Mouse (Mus musculus) embryonic facial prominence, embryonic 15.5 days (tissue): ENCODE results near the gene D11Wsu47e. TPM values are rescaled to one million over a fixed set of nuclear protein-coding genes. Genes with fewer than 3 reads are reported as not detected.

Experiments
- ATAC-seq: fragments of 200-750 bp; cut with Nextera tagmentation; 2 replicates; pipeline ENCODE4 v1.8.0; 2017; ENCODE audit warnings: low read depth, moderate TSS enrichment; ENCODE audit not compliant: insufficient number of reproducible peaks, low FRiP score, low TSS enrichment
- H3K27ac ChIP-seq: fragments of 300-500 bp; sonication (generic); replicated peaks from 2 replicates; pipeline ENCODE4 v1.5.1; 2015; ENCODE audit warnings: mild to moderate bottlenecking, inconsistent platforms
- H3K27me3 ChIP-seq: fragments of 300-500 bp; sonication (generic); 2 replicates; pipeline ENCODE4 v1.6.1; 2015; ENCODE audit warnings: inconsistent platforms
- H3K36me3 ChIP-seq: fragments of 300-500 bp; sonication (generic); 2 replicates; pipeline ENCODE4 v1.6.1; 2015; ENCODE audit warnings: mild to moderate bottlenecking, inconsistent platforms
- H3K4me1 ChIP-seq: fragments of 300-500 bp; sonication (generic); 2 replicates; pipeline ENCODE4 v1.6.1; 2015; ENCODE audit warnings: inconsistent platforms
- H3K4me2 ChIP-seq: fragments of 300-500 bp; sonication (generic); replicated peaks from 2 replicates; pipeline ENCODE4 v1.6.1; 2015; ENCODE audit warnings: mild to moderate bottlenecking, inconsistent platforms
- H3K4me3 ChIP-seq: fragments of 300-500 bp; sonication (generic); replicated peaks from 2 replicates; pipeline ENCODE4 v1.5.1; 2015; ENCODE audit warnings: mild to moderate bottlenecking, inconsistent platforms
- H3K9ac ChIP-seq: fragments of 300-500 bp; sonication (generic); 2 replicates; pipeline ENCODE4 v1.6.1; 2015; ENCODE audit warnings: inconsistent platforms
- H3K9me3 ChIP-seq: fragments of 300-500 bp; sonication (generic); replicated peaks from 2 replicates; pipeline ENCODE4 v1.6.1; 2016; ENCODE audit warnings: inconsistent platforms
- WGBS: fragments of 180-500 bp; shearing (Covaris S2); methylation state at CpG from one replicate; pipeline ENCODE4 v1.1.7; 2015; 5-methylcytosine and 5-hydroxymethylcytosine counted together
- polyA plus RNA-seq: library from polyadenylated mRNA; unstranded; fragments of >200 nt; fragmentation: Nextera tagmentation; extraction: Ambion mirVana; gene quantifications from 2 replicates; pipeline ENCODE4 v1.2.1, GENCODE M21; 2015

D11Wsu47e gene
- polyA plus RNA-seq, 1 experiment from 2014 or later, result 19.6 TPM

- WGBS, result 67% methylated on average over 4 of the region's 4 CpGs
- no peak overlapping the region for H3K4me2 ChIP-seq
- peak overlapping the region; percentile 48; the same call in 1 of the 2 replicates for H3K27ac ChIP-seq
- peaks cover 41% of the 10 kb centered on the region for H3K36me3 ChIP-seq
- ATAC-seq, result no peak
- H3K4me3 ChIP-seq, result no peak overlapping the region
- no peaks in the 10 kb centered on the region for H3K27me3 ChIP-seq
- H3K9me3 ChIP-seq, result no peaks in the 10 kb centered on the region
- peaks cover 67% of the 10 kb centered on the region for H3K4me1 ChIP-seq
- H3K9ac ChIP-seq, result no peak overlapping the region
Observed at GRCm38 (mm10) chr11:113725235-113726048, 41.2 kb downstream of the D11Wsu47e start.

DNA sequence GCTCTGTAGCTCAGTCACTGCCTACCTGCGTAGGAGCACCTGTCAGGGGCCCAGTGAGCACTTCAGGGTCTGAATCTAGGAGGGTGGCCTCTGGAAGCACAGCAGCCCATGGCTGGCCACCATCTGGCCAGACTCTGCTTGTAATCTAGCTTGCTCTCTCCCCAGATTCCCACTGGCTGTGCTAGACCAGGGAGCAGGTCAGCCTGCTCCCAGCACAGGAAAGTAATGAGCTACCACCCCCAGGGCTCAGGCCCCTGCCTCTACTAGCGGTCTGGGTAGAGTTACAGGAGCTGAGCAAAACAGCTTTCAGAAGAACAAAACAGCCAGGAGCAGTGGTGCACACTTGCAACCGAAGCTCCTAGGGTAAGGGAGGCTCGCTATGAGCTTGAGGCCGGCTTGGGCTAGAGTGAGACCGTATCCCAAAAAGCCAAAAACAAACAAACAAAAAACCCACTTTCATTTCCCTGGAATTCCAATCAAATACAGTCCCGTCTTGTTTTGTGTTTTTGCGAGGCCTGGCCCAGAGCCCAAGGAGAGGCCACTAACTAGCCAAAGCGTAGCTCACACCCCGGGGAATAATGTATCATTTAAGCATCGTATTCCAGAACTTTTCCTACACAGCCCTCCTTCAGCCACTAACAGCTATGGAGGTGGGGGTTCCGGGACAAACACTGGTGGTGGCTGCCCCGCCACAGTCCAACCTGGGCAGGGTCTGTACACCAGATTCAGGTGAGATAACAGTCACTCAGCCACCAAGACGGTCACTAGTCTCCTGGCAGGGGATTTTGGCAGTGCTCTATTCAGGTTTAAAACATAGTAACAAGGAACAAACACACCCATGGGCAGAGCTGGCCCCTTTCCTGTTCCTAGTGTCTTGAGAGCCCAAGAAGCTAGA, 43.0 kb downstream of the D11Wsu47e start:
- H3K4me1 ChIP-seq, result peaks cover 84% of the 10 kb centered on the region
- peak overlapping the region; percentile 80 for H3K27ac ChIP-seq
- peaks cover 41% of the 10 kb centered on the region for H3K36me3 ChIP-seq
- H3K4me2 ChIP-seq, result no peak overlapping the region
- 51% methylated on average over 14 of the region's 14 CpGs for WGBS
- H3K4me3 ChIP-seq, result no peak overlapping the region
- no peak overlapping the region for H3K9ac ChIP-seq
- ATAC-seq, result no peak
- no peaks in the 10 kb centered on the region for H3K27me3 ChIP-seq
- H3K9me3 ChIP-seq, result no peaks in the 10 kb centered on the region

DNA sequence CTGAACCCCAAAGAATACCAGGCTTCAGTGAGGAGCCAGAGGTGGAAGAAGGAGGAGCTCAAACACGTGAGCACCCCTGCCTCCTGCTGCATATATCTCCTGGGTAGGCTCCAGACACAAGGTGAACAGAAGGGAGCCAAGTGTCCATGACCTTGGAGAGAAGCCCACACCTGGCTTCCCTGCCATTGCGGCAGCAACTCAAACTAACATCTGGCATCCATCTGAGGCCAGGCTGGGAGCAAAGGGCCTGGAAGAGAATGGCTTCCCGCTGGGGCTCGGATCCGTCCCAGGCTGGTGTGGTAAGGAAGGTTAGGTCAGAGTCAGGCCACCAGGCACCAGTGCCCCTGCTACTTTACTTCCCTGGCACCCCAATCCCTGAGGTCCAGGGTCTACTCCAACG, 43.8 kb downstream of the D11Wsu47e start:
- Histone ChIP-seq H3K27ac (peak overlapping the region; percentile 80), H3K36me3 (peaks cover 41% of the 10 kb centered on the region), H3K4me1 (peaks cover 85% of the 10 kb centered on the region), H3K9ac (no peak overlapping the region), H3K27me3 (no peaks in the 10 kb centered on the region), H3K4me3 (no peak overlapping the region), H3K4me2 (no peak overlapping the region), H3K9me3 (no peaks in the 10 kb centered on the region)
- no peak for ATAC-seq
- WGBS, result 33% methylated on average over 6 of the region's 6 CpGs

GRCm38 (mm10) chr11:113729239-113729638, 45.0 kb downstream of the D11Wsu47e start:
- Histone ChIP-seq H3K36me3 (peaks cover 41% of the 10 kb centered on the region), H3K4me1 (peaks cover 95% of the 10 kb centered on the region), H3K27me3 (no peaks in the 10 kb centered on the region), H3K9me3 (no peaks in the 10 kb centered on the region), H3K9ac (no peak overlapping the region), H3K27ac (peak overlapping the region; percentile 80; the same call in 1 of the 2 replicates), H3K4me2 (no peak overlapping the region), H3K4me3 (no peak overlapping the region)
- 80% methylated on average over 21 of the region's 21 CpGs for WGBS
- no peak for ATAC-seq

DNA sequence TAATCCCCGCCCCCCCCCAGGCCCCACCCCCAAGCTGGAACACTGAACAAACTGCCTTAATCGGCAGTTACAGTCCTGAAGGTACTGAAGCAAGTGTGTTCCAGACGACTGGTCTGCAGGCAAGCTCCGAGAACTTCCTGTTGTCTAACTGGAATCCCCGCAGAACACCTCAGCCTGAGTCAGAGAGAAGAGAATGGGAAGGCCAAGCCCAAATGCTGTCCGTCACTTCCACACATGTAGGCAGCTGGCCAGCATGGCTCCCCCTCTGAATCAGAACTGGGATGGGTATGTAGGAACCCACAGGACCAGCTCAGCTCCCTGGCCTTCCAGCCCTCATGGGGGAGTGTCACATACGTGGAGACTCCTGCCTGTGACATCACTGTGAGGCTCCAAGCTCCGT, 45.7 kb downstream of the D11Wsu47e start:
- Histone ChIP-seq H3K9me3 (no peaks in the 10 kb centered on the region), H3K27ac (no peak overlapping the region), H3K27me3 (no peaks in the 10 kb centered on the region), H3K4me2 (no peak overlapping the region), H3K4me1 (peaks cover 99% of the 10 kb centered on the region), H3K4me3 (no peak overlapping the region), H3K9ac (no peak overlapping the region), H3K36me3 (peaks cover 41% of the 10 kb centered on the region)
- 33% methylated on average over 8 of the region's 8 CpGs for WGBS
- ATAC-seq, result no peak

DNA sequence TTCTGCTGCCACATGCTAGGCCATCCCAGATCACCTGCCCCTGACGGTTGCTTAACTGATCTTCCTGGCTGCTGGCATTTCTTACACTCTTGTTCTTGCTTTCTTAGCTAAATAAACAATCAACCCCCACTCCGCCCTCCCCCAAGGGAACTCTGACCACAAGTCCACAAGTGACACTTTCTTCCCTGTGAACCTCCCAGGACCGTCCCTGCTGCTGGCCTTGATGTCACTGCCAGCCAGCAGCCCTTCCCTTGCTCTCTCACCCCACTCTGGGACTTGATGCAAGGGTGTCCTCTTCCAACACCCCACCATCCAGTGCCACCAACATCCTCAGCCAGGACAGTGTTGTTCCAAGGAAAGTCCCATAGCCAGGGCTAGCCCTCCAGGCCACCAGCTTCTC, 46.7 kb downstream of the D11Wsu47e start:
- WGBS, result 56% methylated on average over 3 of the region's 3 CpGs
- no peak for ATAC-seq
- Histone ChIP-seq H3K4me3 (no peak overlapping the region), H3K4me1 (peaks cover 98% of the 10 kb centered on the region), H3K9me3 (no peaks in the 10 kb centered on the region), H3K36me3 (peaks cover 34% of the 10 kb centered on the region), H3K27ac (no peak overlapping the region), H3K9ac (no peak overlapping the region), H3K27me3 (no peaks in the 10 kb centered on the region), H3K4me2 (no peak overlapping the region)

GRCm38 (mm10) chr11:113731945-113732612, 47.9 kb downstream of the D11Wsu47e start:
- ATAC-seq, result no peak
- no peak overlapping the region for H3K27ac ChIP-seq
- 89% methylated on average over 10 of the region's 10 CpGs for WGBS
- H3K36me3 ChIP-seq, result peaks cover 24% of the 10 kb centered on the region
- H3K4me1 ChIP-seq, result peaks cover 94% of the 10 kb centered on the region
- no peak overlapping the region for H3K4me2 ChIP-seq
- H3K27me3 ChIP-seq, result no peaks in the 10 kb centered on the region
- H3K9ac ChIP-seq, result no peak overlapping the region
- H3K9me3 ChIP-seq, result no peaks in the 10 kb centered on the region
- no peak overlapping the region for H3K4me3 ChIP-seq

GRCm38 (mm10) chr11:113733631-113734364, 49.6 kb downstream of the D11Wsu47e start:
- Histone ChIP-seq H3K4me1 (peaks cover 94% of the 10 kb centered on the region), H3K27ac (peak overlapping the region; percentile 69), H3K36me3 (peaks cover 10% of the 10 kb centered on the region)

GRCm38 (mm10) chr11:113735151-113735550, 50.9 kb downstream of the D11Wsu47e start:
- Histone ChIP-seq H3K4me1 (peaks cover 94% of the 10 kb centered on the region), H3K4me2 (no peak overlapping the region), H3K9me3 (no peaks in the 10 kb centered on the region), H3K27ac (no peak overlapping the region), H3K36me3 (0 out of 2 replicates have a peak, but pooled peaks cover 3% of the 10 kb centered on the region), H3K9ac (no peak overlapping the region), H3K4me3 (no peak overlapping the region), H3K27me3 (no peaks in the 10 kb centered on the region)
- 51% methylated on average over 6 of the region's 6 CpGs for WGBS
- no peak for ATAC-seq

More at GRCm38 (mm10) chr11:113733631-113734364, 49.6 kb downstream of the D11Wsu47e start:
- Histone ChIP-seq H3K9ac (no peak overlapping the region), H3K4me2 (no peak overlapping the region), H3K9me3 (no peaks in the 10 kb centered on the region), H3K27me3 (no peaks in the 10 kb centered on the region), H3K4me3 (no peak overlapping the region)
- 57% methylated on average over 6 of the region's 6 CpGs for WGBS
- ATAC-seq, result no peak

GRCm38 (mm10) chr11:113736848-113737552, 52.8 kb downstream of the D11Wsu47e start:
- Histone ChIP-seq H3K9ac (no peak overlapping the region), H3K4me2 (no peak overlapping the region), H3K27ac (no peak overlapping the region), H3K4me3 (no peak overlapping the region), H3K27me3 (no peaks in the 10 kb centered on the region), H3K9me3 (no peaks in the 10 kb centered on the region), H3K36me3 (peaks cover 11% of the 10 kb centered on the region; the same call in 1 of the 2 replicates), H3K4me1 (peaks cover 79% of the 10 kb centered on the region)
- 59% methylated on average over 11 of the region's 11 CpGs for WGBS
- no peak for ATAC-seq
